Mouse (Mus musculus): ENCODE measurements around the gene Ifnz. TPM values are rescaled to one million over a fixed set of nuclear protein-coding genes. Genes with fewer than 3 reads are reported as not detected.

Ifnz gene
- polyA plus RNA-seq, 1 experiment from 2014 or later: not detected

Other genes starting within 250 kb of the Ifnz start
- not detected in 2 replicates for gene Ifna15, start 223.9 kb upstream of the Ifnz start, polyA plus RNA-seq (2015; fragmentation: Nextera tagmentation; extraction: Ambion mirVana)
- gene Ifna14, start 210.3 kb upstream of the Ifnz start, polyA plus RNA-seq (2015; fragmentation: Nextera tagmentation; extraction: Ambion mirVana): not detected in 2 replicates
- not detected in 2 replicates for gene Ifna9, start 189.7 kb upstream of the Ifnz start, polyA plus RNA-seq (2015; fragmentation: Nextera tagmentation; extraction: Ambion mirVana)
- not detected in 2 replicates for gene Ifna12, start 178.8 kb upstream of the Ifnz start, polyA plus RNA-seq (2015; fragmentation: Nextera tagmentation; extraction: Ambion mirVana)
- not detected in 2 replicates for gene C87499, start 147.7 kb upstream of the Ifnz start, polyA plus RNA-seq (2015; fragmentation: Nextera tagmentation; extraction: Ambion mirVana)
- gene Ifna13, start 137.7 kb upstream of the Ifnz start, polyA plus RNA-seq (2015; fragmentation: Nextera tagmentation; extraction: Ambion mirVana): not detected in 2 replicates
- not detected in 2 replicates for gene Ifna16, start 105.2 kb upstream of the Ifnz start, polyA plus RNA-seq (2015; fragmentation: Nextera tagmentation; extraction: Ambion mirVana)
- gene Ifna2, start 98.2 kb upstream of the Ifnz start, polyA plus RNA-seq (2015; fragmentation: Nextera tagmentation; extraction: Ambion mirVana): not detected in 2 replicates
- gene Ifnab, start 90.8 kb upstream of the Ifnz start, polyA plus RNA-seq (2015; fragmentation: Nextera tagmentation; extraction: Ambion mirVana): not detected in 2 replicates
- 1.2 and 1.8 TPM in 2 replicates for gene Gm26566, start 60.3 kb upstream of the Ifnz start, polyA plus RNA-seq (2015; fragmentation: Nextera tagmentation; extraction: Ambion mirVana)
- 100 and 103 TPM in 2 replicates for gene Klhl9, start 59.7 kb upstream of the Ifnz start, polyA plus RNA-seq (2015; fragmentation: Nextera tagmentation; extraction: Ambion mirVana)
- gene Gm13271, start 27.3 kb upstream of the Ifnz start, polyA plus RNA-seq (2015; fragmentation: Nextera tagmentation; extraction: Ambion mirVana): not detected in 2 replicates
- gene Gm13283, start 22.0 kb upstream of the Ifnz start, polyA plus RNA-seq (2015; fragmentation: Nextera tagmentation; extraction: Ambion mirVana): 0.16 TPM in 1 of 2 replicates, not detected in the other
- gene Gm13290, start 8.3 kb upstream of the Ifnz start, polyA plus RNA-seq (2015; fragmentation: Nextera tagmentation; extraction: Ambion mirVana): 0.25 TPM in 1 of 2 replicates, not detected in the other
- gene Gm13289, start 5.2 kb upstream of the Ifnz start, polyA plus RNA-seq (2015; fragmentation: Nextera tagmentation; extraction: Ambion mirVana): not detected in 2 replicates
- gene Gm13272, start 2.3 kb upstream of the Ifnz start, polyA plus RNA-seq (2015; fragmentation: Nextera tagmentation; extraction: Ambion mirVana): not detected in 2 replicates
- gene Gm13276, start 3.6 kb downstream of the Ifnz start, polyA plus RNA-seq (2015; fragmentation: Nextera tagmentation; extraction: Ambion mirVana): not detected in 2 replicates
- not detected in 2 replicates for gene Gm13277, start 6.5 kb downstream of the Ifnz start, polyA plus RNA-seq (2015; fragmentation: Nextera tagmentation; extraction: Ambion mirVana)
- gene Gm13278, start 9.4 kb downstream of the Ifnz start, polyA plus RNA-seq (2015; fragmentation: Nextera tagmentation; extraction: Ambion mirVana): not detected in 2 replicates
- gene Gm13275, start 12.4 kb downstream of the Ifnz start, polyA plus RNA-seq (2015; fragmentation: Nextera tagmentation; extraction: Ambion mirVana): not detected in 2 replicates
- gene Gm13279, start 15.3 kb downstream of the Ifnz start, polyA plus RNA-seq (2015; fragmentation: Nextera tagmentation; extraction: Ambion mirVana): not detected in 2 replicates
- gene Gm13285, start 17.5 kb downstream of the Ifnz start, polyA plus RNA-seq (2015; fragmentation: Nextera tagmentation; extraction: Ambion mirVana): 0.13 TPM in 1 of 2 replicates, not detected in the other
- not detected in 2 replicates for gene Gm13287, start 21.1 kb downstream of the Ifnz start, polyA plus RNA-seq (2015; fragmentation: Nextera tagmentation; extraction: Ambion mirVana)
- not detected in 2 replicates for gene Gm13288, start 23.4 kb downstream of the Ifnz start, polyA plus RNA-seq (2015; fragmentation: Nextera tagmentation; extraction: Ambion mirVana)
- gene Ifna7, start 34.1 kb downstream of the Ifnz start, polyA plus RNA-seq (2015; fragmentation: Nextera tagmentation; extraction: Ambion mirVana): not detected in 2 replicates
- not detected in 2 replicates for gene Ifna11, start 37.8 kb downstream of the Ifnz start, polyA plus RNA-seq (2015; fragmentation: Nextera tagmentation; extraction: Ambion mirVana)
- gene Ifna6, start 45.3 kb downstream of the Ifnz start, polyA plus RNA-seq (2015; fragmentation: Nextera tagmentation; extraction: Ambion mirVana): not detected in 2 replicates
- not detected in 2 replicates for gene Ifna5, start 53.4 kb downstream of the Ifnz start, polyA plus RNA-seq (2015; fragmentation: Nextera tagmentation; extraction: Ambion mirVana)
- gene Ifna4, start 59.7 kb downstream of the Ifnz start, polyA plus RNA-seq (2015; fragmentation: Nextera tagmentation; extraction: Ambion mirVana): not detected in 2 replicates
- not detected in 2 replicates for gene Ifna1, start 68.0 kb downstream of the Ifnz start, polyA plus RNA-seq (2015; fragmentation: Nextera tagmentation; extraction: Ambion mirVana)
- gene Ifne, start 98.1 kb downstream of the Ifnz start, polyA plus RNA-seq (2015; fragmentation: Nextera tagmentation; extraction: Ambion mirVana): not detected in 2 replicates

All from hindbrain, embryonic 15.5 days (tissue).